In the genomic region with DNA sequence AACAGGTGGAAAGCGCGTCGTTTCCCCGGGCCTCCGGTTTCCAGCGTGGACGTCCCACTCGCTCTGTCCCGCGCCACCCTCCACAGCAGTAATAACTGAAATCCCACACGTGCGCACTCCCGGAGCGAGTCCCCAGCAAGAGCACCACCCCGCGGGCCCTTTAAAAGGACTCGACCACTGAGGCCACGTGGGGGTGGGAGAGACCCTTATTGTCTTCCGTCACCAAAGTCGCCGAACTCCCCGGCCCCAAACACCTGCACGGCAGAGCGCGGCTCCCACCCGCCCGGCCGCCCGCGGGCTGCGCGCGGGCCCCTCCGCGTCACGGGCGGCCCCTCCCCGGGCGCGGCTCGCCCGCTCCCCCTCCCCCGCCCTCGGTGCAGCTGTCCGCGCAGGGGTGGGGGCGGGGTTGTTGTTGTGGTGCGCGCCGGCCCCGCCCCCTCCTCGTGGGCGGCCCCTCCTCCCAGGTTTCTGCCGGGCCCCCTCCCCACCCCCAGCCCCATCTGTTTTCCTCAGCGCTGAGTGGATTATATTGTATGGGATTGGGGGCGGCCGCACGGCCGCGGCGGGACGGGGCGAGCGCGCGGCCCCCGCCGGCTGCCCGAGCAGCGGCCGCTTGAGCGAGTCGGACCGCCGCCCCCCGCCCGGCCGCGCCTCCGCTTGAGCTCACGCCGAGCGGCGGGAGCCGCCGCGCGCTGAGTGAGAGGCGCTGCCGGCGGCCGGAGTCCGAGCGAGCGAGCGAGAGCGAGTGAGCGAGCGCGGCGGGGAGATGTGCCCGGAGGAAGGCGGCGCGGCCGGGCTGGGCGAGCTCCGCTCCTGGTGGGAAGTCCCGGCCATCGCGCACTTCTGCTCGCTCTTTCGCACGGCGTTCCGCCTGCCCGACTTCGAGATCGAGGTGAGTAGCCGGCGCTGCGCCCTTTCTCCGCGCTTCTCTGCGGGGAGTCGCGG, we compare ENCODE assay signal across 8 mouse cellular contexts. TPM values are rescaled to one million over a fixed set of nuclear protein-coding genes. Genes with fewer than 3 reads are reported as not detected.
A peak's percentile ranks its signal among the peaks of the same experiment; 100 is the strongest.
DNase-seq lines count a peak whose midpoint lies in the region; ATAC-seq and TF ChIP-seq lines count a peak whose summit lies in the region.

A gene (plus strand): TSS at position 554 of the 945 bp plus-strand sequence.

- TF ChIP-seq CTCF in bone marrow macrophage, adult 2 months (IDR thresholded peaks at IDR 0.05; ENCODE audit: low read depth, low read length) = no peak

- no peaks in the 10 kb centered on the region for H3K36me3 ChIP-seq in embryonic facial prominence, embryonic 14.5 days (ENCODE audit: control insufficient read depth, insufficient read depth, low read length)
- no peaks in the 10 kb centered on the region for H3K36me3 ChIP-seq in kidney, embryonic 15.5 days
- H3K36me3 ChIP-seq in myocyte (ENCODE audit: control insufficient read depth, insufficient read depth) = no peaks in the 10 kb centered on the region

- H3K4me1 ChIP-seq in bone marrow macrophage, adult 2 months (ENCODE audit: control insufficient read depth, insufficient read depth, low read length) = no peaks in the 10 kb centered on the region
- 0 out of 2 replicates have a peak, but pooled peaks cover 5% of the 10 kb centered on the region for H3K4me1 ChIP-seq in embryonic facial prominence, embryonic 14.5 days (ENCODE audit: control insufficient read depth, insufficient read depth, low read length)
- H3K4me1 ChIP-seq in kidney, embryonic 15.5 days = peaks cover 21% of the 10 kb centered on the region

- no peak within 1 kb of the TSS for H3K27ac ChIP-seq in bone marrow macrophage, adult 2 months (ENCODE audit: insufficient read depth, low read depth, low read length)
- H3K27ac ChIP-seq in embryonic facial prominence, embryonic 14.5 days (replicated peaks; ENCODE audit: low read depth, low read length) = peak within 1 kb of the TSS; percentile 94
- peak within 1 kb of the TSS; percentile 97 for H3K27ac ChIP-seq in kidney, embryonic 15.5 days

- 0 out of 2 replicates have a peak, but pooled peaks cover 3% of the 10 kb centered on the region for H3K27me3 ChIP-seq in embryonic facial prominence, embryonic 14.5 days (replicated peaks; ENCODE audit: control insufficient read depth, insufficient read depth, low read length)
- H3K27me3 ChIP-seq in kidney, embryonic 15.5 days = peaks cover 4% of the 10 kb centered on the region; the same call in 1 of the 2 replicates
- peaks cover 59% of the 10 kb centered on the region for H3K27me3 ChIP-seq in myocyte (ENCODE audit: control insufficient read depth, insufficient read depth, insufficient read length)

- WGBS in embryonic facial prominence, embryonic 14.5 days = under 1% methylated on average over 34 of the region's 127 CpGs
- under 1% methylated on average over 106 of the region's 127 CpGs for WGBS in kidney, embryonic 15.5 days

- H3K79me2 ChIP-seq in myocyte (ENCODE audit: control insufficient read depth, insufficient read depth) = no peaks in the 10 kb centered on the region

- H3K4me3 ChIP-seq in bone marrow macrophage, adult 2 months (ENCODE audit: insufficient read depth, low read length) = peak within 1 kb of the TSS; percentile 53
- H3K4me3 ChIP-seq in embryonic facial prominence, embryonic 14.5 days (ENCODE audit: low read depth, low read length) = peak within 1 kb of the TSS; percentile 83
- H3K4me3 ChIP-seq in kidney, embryonic 15.5 days (replicated peaks) = peak within 1 kb of the TSS; percentile 78
- peak within 1 kb of the TSS; percentile 12 for H3K4me3 ChIP-seq in myocyte

- H3K4me2 ChIP-seq in embryonic facial prominence, embryonic 14.5 days (ENCODE audit: low read depth, low read length) = peak within 1 kb of the TSS; percentile 82
- peak within 1 kb of the TSS; percentile 97 for H3K4me2 ChIP-seq in kidney, embryonic 15.5 days
- peak within 1 kb of the TSS; percentile 67 for H3K4me2 ChIP-seq in myocyte (ENCODE audit: low read depth)

- DNase-seq in A20 (ENCODE audit: low read depth, low spot score) (peak; percentile 86), liver (peak; percentile 89)
- DNase-seq in embryonic facial prominence, embryonic 14.5 days (ENCODE audit: low spot score) = peak; percentile 90
- peak; percentile 80 to 83 for DNase-seq in heart, adult 9 months (ENCODE audit: low spot score in 2 of 2)
- peak; percentile 76 to 88 for DNase-seq in spleen, postnatal 4 days (ENCODE audit: low spot score in 2 of 2)

- H3K9ac ChIP-seq in embryonic facial prominence, embryonic 14.5 days (ENCODE audit: low read depth, low read length) = peak within 1 kb of the TSS; percentile 78
- H3K9ac ChIP-seq in kidney, embryonic 15.5 days = peak within 1 kb of the TSS; percentile 89

- H3K9me3 ChIP-seq in embryonic facial prominence, embryonic 14.5 days (ENCODE audit: control insufficient read depth, low read length) = no peaks in the 10 kb centered on the region
- no peaks in the 10 kb centered on the region for H3K9me3 ChIP-seq in kidney, embryonic 15.5 days (replicated peaks)

- peak; percentile 88 for ATAC-seq in embryonic facial prominence, embryonic 14.5 days (ENCODE audit: low read depth)
- ATAC-seq in kidney, embryonic 15.5 days (replicated peaks; ENCODE audit: low FRiP score) = peak; percentile 89

- TF ChIP-seq POLR2A in bone marrow macrophage, adult 2 months (IDR thresholded peaks at IDR 0.05; ENCODE audit: borderline replicate concordance, low read depth, low read length) = no peak
- TF ChIP-seq POLR2A in myocyte (IDR thresholded peaks at IDR 0.05; ENCODE audit: insufficient read length, low read depth) = no peak

- H3ac ChIP-seq in myocyte (ENCODE audit: control insufficient read depth, insufficient read length) = no peak within 1 kb of the TSS

TF ChIP-seq in myocyte, 11 proteins besides CTCF, POLR2A, EP300 and RAD21:
- TF ChIP-seq MYOD1 (IDR thresholded peaks at IDR 0.05; ENCODE audit: control insufficient read depth in 1 of 3, insufficient read length in 2 of 3, low read depth in 2 of 3) = peak in 2 of 3 experiments; percentile 26 to 85
- no peak for TF ChIP-seq CEBPB (IDR thresholded peaks at IDR 0.05; ENCODE audit: insufficient read depth, poor library complexity, severe bottlenecking)
- peak in 2 of 3 experiments; percentile 77 to 78 for TF ChIP-seq MYOG (IDR thresholded peaks at IDR 0.05; ENCODE audit: control insufficient read depth in 1 of 3, insufficient read depth in 1 of 3, insufficient read length in 2 of 3, low read depth in 2 of 3)
- peak; percentile 11 for TF ChIP-seq TCF3 (IDR thresholded peaks at IDR 0.05; ENCODE audit: insufficient read length, low read depth)

RNA-seq across cellular contexts. Expression of the gene that starts here (rescaled TPM):
- polyA plus RNA-seq in bone marrow macrophage, adult 2 months (2012; ENCODE audit: insufficient read depth, insufficient read length, missing spikeins) = not detected in 2 replicates
- polyA plus RNA-seq in embryonic facial prominence, embryonic 14.5 days (2014; fragmentation: Nextera tagmentation; extraction: Ambion mirVana) = 3.1 and 3.7 TPM in 2 replicates
- 5.9 and 6.7 TPM in 2 replicates for polyA plus RNA-seq in kidney, embryonic 15.5 days (2015; fragmentation: Nextera tagmentation; extraction: Ambion mirVana)
- 0.12 TPM for polyA plus RNA-seq in myocyte (2012; fragmentation: generic; extraction: Trizol)

Comparison
In these comparisons a context has a peak if more than half of its experiments do, and no peak if none do; other contexts are left out.
1. H3K4me3 ChIP-seq: peak in every context shown above with its lines; median percentile 83 in embryonic facial prominence, embryonic 14.5 days; 78 in kidney, embryonic 15.5 days; 53 in bone marrow macrophage, adult 2 months; 12 in myocyte.